Mouse (Mus musculus) adrenal gland, adult 10 weeks (tissue): ENCODE measurements around the gene Scaf8. TPM values are rescaled to one million over a fixed set of nuclear protein-coding genes. Genes with fewer than 3 reads are reported as not detected.

Experiments
- polyA plus RNA-seq: library from polyadenylated mRNA; stranded (reverse); fragments of 350-450 nt; fragmentation: Illumina TruSeq; extraction: RNeasy Lipid Tissue Mini Kit (QIAGEN cat#74804); gene quantifications from one replicate; pipeline ENCODE4 v1.2.3, GENCODE M21; 2014; ENCODE audit warnings: low read depth, low replicate concordance

Scaf8 gene
- polyA plus RNA-seq: 53.7 TPM

GRCm38 (mm10) chr17:3114720-3115379 is at the start of gene Scaf8:
Gene Scaf8 (plus strand): TSS chr17:3114972.

Other genes with a start within 250 kb of the Scaf8 start
- 21.8 TPM for gene Tiam2, start 211.6 kb downstream of the Scaf8 start, polyA plus RNA-seq